Mouse (Mus musculus) lung, embryonic 16.5 days (tissue): ENCODE data around the gene Fgfr2. TPM values are rescaled to one million over a fixed set of nuclear protein-coding genes. Genes with fewer than 3 reads are reported as not detected.

Experiments used
- ATAC-seq: fragments of 200-750 bp; cut with Nextera tagmentation; 2 replicates; pipeline ENCODE4 v1.8.0; 2017; ENCODE audit warnings: low read depth, mild to moderate bottlenecking, moderate library complexity
- H3K27ac ChIP-seq: fragments of 300-500 bp; sonication (generic); 2 replicates; pipeline ENCODE4 v1.5.1; 2014; ENCODE audit warnings: mild to moderate bottlenecking, control low read depth, low read length
- H3K27me3 ChIP-seq: fragments of 300-500 bp; sonication (generic); 2 replicates; pipeline ENCODE4 v1.6.1; 2014; ENCODE audit warnings: low read depth, low read length, mixed read lengths; ENCODE audit not compliant: control insufficient read depth, insufficient read depth
- H3K36me3 ChIP-seq: fragments of 300-500 bp; sonication (generic); 2 replicates; pipeline ENCODE4 v1.6.1; 2014; ENCODE audit warnings: low read length; ENCODE audit not compliant: control insufficient read depth, insufficient read depth
- H3K4me1 ChIP-seq: fragments of 300-500 bp; sonication (generic); replicated peaks from 2 replicates; pipeline ENCODE4 v1.6.1; 2014; ENCODE audit warnings: low read length, mixed read lengths; ENCODE audit not compliant: control insufficient read depth, insufficient read depth
- H3K4me2 ChIP-seq: fragments of 300-500 bp; sonication (generic); 2 replicates; pipeline ENCODE4 v1.6.1; 2014; ENCODE audit warnings: low read depth, low read length, control low read depth
- H3K4me3 ChIP-seq: fragments of 300-500 bp; sonication (generic); 2 replicates; pipeline ENCODE4 v1.5.1; 2014; ENCODE audit warnings: mild to moderate bottlenecking, low read length, control low read depth
- H3K9ac ChIP-seq: fragments of 300-500 bp; sonication (generic); 2 replicates; pipeline ENCODE4 v1.6.1; 2014; ENCODE audit warnings: low read length, control low read depth
- H3K9me3 ChIP-seq: fragments of 300-500 bp; sonication (generic); 2 replicates; pipeline ENCODE4 v1.6.1; 2016; ENCODE audit warnings: low read length; ENCODE audit not compliant: control insufficient read depth
- WGBS: fragments of 180-500 bp; shearing (Covaris S2); extraction: QIAGEN DNeasy Blood & Tissue Kit; methylation state at CpG from one replicate; pipeline ENCODE4 v1.1.7; 2014; 5-methylcytosine and 5-hydroxymethylcytosine counted together
- polyA plus RNA-seq: library from polyadenylated mRNA; unstranded; fragments of >200 nt; fragmentation: Nextera tagmentation; extraction: Ambion mirVana; gene quantifications from 2 replicates; pipeline ENCODE4 v1.2.1, GENCODE M21; 2015

Fgfr2 gene
- polyA plus RNA-seq, 1 experiment from 2014 or later: 175 TPM

DNA sequence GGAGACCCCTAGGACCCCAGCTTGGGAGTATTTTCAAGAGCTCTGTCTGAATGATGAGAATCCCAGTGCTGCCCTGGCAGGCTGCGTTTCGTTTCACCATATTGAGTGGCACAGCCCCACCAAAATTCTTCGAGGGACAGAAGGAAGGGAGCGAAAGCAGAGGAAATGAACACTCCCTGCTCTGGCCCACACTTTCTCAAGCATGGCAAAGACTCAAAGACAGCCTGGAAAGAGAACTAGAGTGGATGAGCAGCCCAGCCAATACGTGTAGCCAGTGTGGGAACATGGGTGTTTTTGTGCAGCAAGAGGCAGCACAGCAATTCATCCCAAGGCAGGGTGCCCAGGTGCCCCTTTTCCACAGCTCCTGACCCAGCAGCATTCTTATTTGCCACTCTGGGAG lies 380.2 kb downstream of the Fgfr2 start:
- ATAC-seq: no peak
- no peak overlapping the region for H3K4me3 ChIP-seq
- H3K9ac ChIP-seq: no peak overlapping the region
- H3K4me2 ChIP-seq: no peak overlapping the region
- 77% methylated on average over 5 of the region's 5 CpGs for WGBS
- H3K27ac ChIP-seq: no peak overlapping the region
- no peaks in the 10 kb centered on the region for H3K27me3 ChIP-seq
- H3K9me3 ChIP-seq: no peaks in the 10 kb centered on the region
- no peaks in the 10 kb centered on the region for H3K4me1 ChIP-seq
- no peaks in the 10 kb centered on the region for H3K36me3 ChIP-seq

DNA sequence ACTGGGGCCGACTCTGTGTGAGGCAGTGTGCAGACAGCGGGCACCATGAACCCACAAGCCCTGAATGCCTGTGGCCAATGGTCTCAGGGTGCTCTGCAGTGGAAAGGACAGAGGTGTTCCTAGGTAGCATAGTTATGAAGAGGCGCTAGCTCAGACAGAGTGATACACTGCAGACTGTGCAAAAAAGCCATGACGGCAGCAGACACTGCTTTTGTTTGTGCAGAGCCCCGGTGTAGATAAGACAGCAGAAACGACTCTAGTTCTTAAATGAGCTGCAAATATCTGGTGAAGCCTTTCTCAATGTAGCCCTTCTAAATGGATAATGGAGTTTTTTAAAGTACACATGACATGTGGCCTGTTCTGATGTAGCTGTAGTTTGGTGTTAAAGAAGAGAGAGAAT lies 383.3 kb downstream of the Fgfr2 start:
- WGBS: 60% methylated on average over 6 of the region's 6 CpGs

GRCm38 (mm10) chr7:132738844-132739243 lies 384.3 kb downstream of the Fgfr2 start:
- no peak overlapping the region for H3K4me2 ChIP-seq
- 87% methylated on average over 6 of the region's 6 CpGs for WGBS
- no peak for ATAC-seq
- H3K36me3 ChIP-seq: 0 out of 2 replicates have a peak, but pooled peaks cover 3% of the 10 kb centered on the region
- H3K9me3 ChIP-seq: no peaks in the 10 kb centered on the region
- H3K27me3 ChIP-seq: no peaks in the 10 kb centered on the region
- no peak overlapping the region for H3K9ac ChIP-seq
- peaks cover 16% of the 10 kb centered on the region for H3K4me1 ChIP-seq
- H3K4me3 ChIP-seq: no peak overlapping the region
- no peak overlapping the region for H3K27ac ChIP-seq

More for the DNA sequence above, 383.3 kb downstream of the Fgfr2 start:
- 0 out of 2 replicates have a peak, but pooled peaks cover 3% of the 10 kb centered on the region for H3K36me3 ChIP-seq
- H3K27me3 ChIP-seq: no peaks in the 10 kb centered on the region
- no peaks in the 10 kb centered on the region for H3K9me3 ChIP-seq
- no peak for ATAC-seq
- no peak overlapping the region for H3K4me3 ChIP-seq
- no peak overlapping the region for H3K4me2 ChIP-seq
- H3K27ac ChIP-seq: no peak overlapping the region
- H3K4me1 ChIP-seq: peaks cover 16% of the 10 kb centered on the region
- H3K9ac ChIP-seq: no peak overlapping the region

- Histone ChIP-seq H3K9me3 (no peaks in the 10 kb centered on the region), H3K36me3 (0 out of 2 replicates have a peak, but pooled peaks cover 3% of the 10 kb centered on the region), H3K9ac (0 out of 2 replicates have a peak overlapping the region, but pooled peaks have one; percentile 16), H3K4me1 (peaks cover 22% of the 10 kb centered on the region), H3K27me3 (no peaks in the 10 kb centered on the region), H3K27ac (peak overlapping the region; percentile 77), H3K4me3 (no peak overlapping the region), H3K4me2 (no peak overlapping the region)
- peak; percentile 75 for ATAC-seq
- WGBS: 50% methylated on average over 17 of the region's 17 CpGs
These were observed 386.9 kb downstream of the Fgfr2 start for GRCm38 (mm10) chr7:132736099-132736862.

GRCm38 (mm10) chr7:132735145-132735544 lies 388.0 kb downstream of the Fgfr2 start:
- H3K4me2 ChIP-seq: no peak overlapping the region
- 27% methylated on average over 5 of the region's 5 CpGs for WGBS
- H3K27ac ChIP-seq: peak overlapping the region; percentile 77
- H3K9me3 ChIP-seq: no peaks in the 10 kb centered on the region
- no peak overlapping the region for H3K9ac ChIP-seq
- H3K4me1 ChIP-seq: peaks cover 25% of the 10 kb centered on the region
- 0 out of 2 replicates have a peak, but pooled peaks cover 3% of the 10 kb centered on the region for H3K36me3 ChIP-seq
- H3K27me3 ChIP-seq: no peaks in the 10 kb centered on the region
- H3K4me3 ChIP-seq: no peak overlapping the region
- ATAC-seq: peak; percentile 59

GRCm38 (mm10) chr7:132734222-132734621 lies 388.9 kb downstream of the Fgfr2 start:
- peaks cover 31% of the 10 kb centered on the region for H3K4me1 ChIP-seq
- no peak overlapping the region for H3K9ac ChIP-seq
- 75% methylated on average over 9 of the region's 9 CpGs for WGBS
- H3K27ac ChIP-seq: no peak overlapping the region
- no peak for ATAC-seq
- no peaks in the 10 kb centered on the region for H3K27me3 ChIP-seq
- no peak overlapping the region for H3K4me3 ChIP-seq
- H3K36me3 ChIP-seq: 0 out of 2 replicates have a peak, but pooled peaks cover 3% of the 10 kb centered on the region
- no peak overlapping the region for H3K4me2 ChIP-seq
- H3K9me3 ChIP-seq: no peaks in the 10 kb centered on the region

GRCm38 (mm10) chr7:132733521-132733920 lies 389.6 kb downstream of the Fgfr2 start:
- ATAC-seq: no peak
- Histone ChIP-seq H3K4me2 (no peak overlapping the region), H3K9me3 (no peaks in the 10 kb centered on the region), H3K4me3 (no peak overlapping the region), H3K4me1 (peaks cover 38% of the 10 kb centered on the region), H3K36me3 (0 out of 2 replicates have a peak, but pooled peaks cover 3% of the 10 kb centered on the region), H3K27me3 (no peaks in the 10 kb centered on the region), H3K27ac (no peak overlapping the region), H3K9ac (no peak overlapping the region)
- WGBS: 79% methylated on average over 6 of the region's 6 CpGs

DNA sequence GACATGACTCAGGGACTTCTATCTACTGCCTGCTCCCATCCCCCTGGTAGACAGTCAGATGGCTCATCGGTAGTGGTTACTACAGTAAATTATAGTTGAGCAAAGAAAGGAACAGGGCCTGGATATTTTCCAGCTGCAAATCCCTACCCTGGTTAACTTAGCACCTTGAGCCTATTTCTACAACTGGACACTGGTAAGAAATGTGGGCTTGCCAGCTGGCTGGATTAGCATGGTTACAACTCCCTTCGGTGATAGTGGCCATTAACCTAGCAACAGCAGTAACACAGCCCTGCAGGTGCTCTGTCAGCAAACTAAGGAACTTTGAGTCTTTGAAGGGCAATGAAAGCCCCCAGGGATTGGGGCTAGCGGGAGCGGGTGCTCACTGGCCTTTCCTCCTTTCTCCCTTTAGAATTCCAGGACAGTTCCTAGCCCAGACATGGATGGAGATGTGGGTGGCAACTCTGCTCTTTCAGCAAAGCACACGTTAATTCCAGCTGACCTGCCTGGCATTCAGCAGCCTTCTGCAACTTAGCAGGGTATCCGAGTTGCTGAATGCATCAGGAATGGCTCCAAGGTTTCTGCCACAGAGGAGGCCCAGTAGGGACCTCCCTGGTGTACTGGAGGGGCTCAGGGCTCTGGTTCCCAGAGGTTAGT lies 390.9 kb downstream of the Fgfr2 start:
- no peak for ATAC-seq
- peaks cover 41% of the 10 kb centered on the region for H3K4me1 ChIP-seq
- 85% methylated on average over 6 of the region's 6 CpGs for WGBS

DNA sequence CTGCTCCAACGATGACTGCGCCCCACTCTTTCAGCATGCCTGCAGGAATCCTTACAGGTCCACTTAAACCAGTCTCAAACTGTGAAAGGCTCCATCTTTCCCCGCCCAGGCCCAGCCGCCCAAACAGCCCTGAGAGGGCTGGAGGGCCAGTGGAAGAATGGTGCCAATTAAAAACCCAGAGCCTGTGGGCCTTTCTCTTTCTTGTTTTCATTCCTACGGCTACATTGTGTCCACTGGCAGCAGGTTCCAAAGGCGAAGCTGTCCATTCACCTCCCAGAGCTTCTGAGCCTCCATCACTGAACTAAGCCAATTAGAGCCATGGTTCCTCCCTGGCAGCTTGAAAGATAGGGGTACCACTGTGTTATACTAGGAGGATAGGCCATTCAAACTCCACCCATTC lies 391.6 kb downstream of the Fgfr2 start:
- Histone ChIP-seq H3K27ac (peak overlapping the region; percentile 71), H3K9me3 (no peaks in the 10 kb centered on the region), H3K4me3 (no peak overlapping the region), H3K9ac (no peak overlapping the region), H3K4me1 (peaks cover 45% of the 10 kb centered on the region), H3K36me3 (no peaks in the 10 kb centered on the region), H3K27me3 (no peaks in the 10 kb centered on the region), H3K4me2 (no peak overlapping the region)
- ATAC-seq: no peak
- 65% methylated on average over 6 of the region's 6 CpGs for WGBS

More for the DNA sequence above, 390.9 kb downstream of the Fgfr2 start:
- Histone ChIP-seq H3K9ac (no peak overlapping the region), H3K27ac (peak overlapping the region; percentile 71), H3K36me3 (0 out of 2 replicates have a peak, but pooled peaks cover under 1% of the 10 kb centered on the region), H3K4me2 (no peak overlapping the region), H3K27me3 (no peaks in the 10 kb centered on the region), H3K9me3 (no peaks in the 10 kb centered on the region), H3K4me3 (no peak overlapping the region)
